Mouse (Mus musculus): ENCODE measurements around the gene Gng12. TPM values are rescaled to one million over a fixed set of nuclear protein-coding genes. Genes with fewer than 3 reads are reported as not detected.

Gng12 gene
- polyA plus RNA-seq, 1 experiment from 2014 or later, result 51.7 TPM

DNA sequence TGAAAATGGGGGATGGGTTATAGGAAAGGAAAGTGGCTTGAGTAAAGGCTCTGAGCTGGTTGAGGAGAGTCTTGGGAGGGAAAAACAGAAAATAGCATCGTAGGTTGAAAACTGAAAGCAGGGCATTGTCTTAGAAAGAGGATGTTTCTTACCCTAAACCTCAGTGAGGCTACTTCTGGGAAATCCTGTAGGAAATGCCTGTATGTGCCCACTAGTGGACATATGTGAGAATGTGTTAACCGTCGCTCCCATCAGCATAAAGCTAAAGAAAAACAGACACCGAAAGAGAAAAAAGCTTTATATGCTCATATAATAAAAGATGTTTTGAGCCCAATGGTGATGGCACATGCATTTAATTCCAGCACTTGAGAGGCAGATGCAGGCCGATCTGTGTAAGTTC, 163.9 kb downstream of the Gng12 start:
- no peaks in the 10 kb centered on the region for H3K27me3 ChIP-seq (replicated peaks)
- no peaks in the 10 kb centered on the region for H3K9me3 ChIP-seq
- 85% methylated on average over 5 of the region's 5 CpGs for WGBS
- H3K36me3 ChIP-seq, result no peaks in the 10 kb centered on the region
- no peak overlapping the region for H3K4me3 ChIP-seq
- H3K4me1 ChIP-seq, result no peaks in the 10 kb centered on the region; the same call in 1 of the 2 replicates
- no peak overlapping the region for H3K9ac ChIP-seq
- ATAC-seq (ENCODE audit: extremely low read depth, insufficient number of reproducible peaks, low FRiP score, low TSS enrichment), result no peak
- no peak overlapping the region for H3K4me2 ChIP-seq
- no peak overlapping the region for H3K27ac ChIP-seq (replicated peaks)

DNA sequence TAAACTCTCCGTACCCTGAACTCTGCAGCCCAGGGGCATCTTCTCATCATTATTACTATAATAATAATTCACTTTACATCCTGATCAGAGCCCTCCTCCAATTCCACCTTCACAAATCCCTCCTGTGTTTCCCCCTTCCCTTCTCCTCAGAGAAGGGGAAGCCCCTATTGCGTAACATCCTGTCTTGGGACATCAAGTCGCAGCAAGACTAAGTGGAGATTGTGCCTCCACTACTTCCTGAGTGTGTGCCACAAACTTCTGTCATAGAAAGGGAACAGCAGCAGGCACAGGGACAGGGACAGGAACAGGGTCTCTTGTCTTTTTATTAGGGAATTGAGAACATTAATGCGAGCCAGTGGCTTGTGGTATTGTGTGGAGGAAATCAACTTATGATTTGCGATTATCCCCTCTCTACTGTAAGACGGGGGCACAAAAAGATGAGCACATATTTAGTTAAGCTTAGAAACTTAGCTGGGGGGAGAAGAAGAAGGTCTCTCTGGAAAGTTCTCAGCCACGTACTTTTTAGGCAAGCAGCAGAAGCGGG, 173.1 kb downstream of the Gng12 start:
- Histone ChIP-seq H3K4me1 (no peaks in the 10 kb centered on the region), H3K9me3 (no peaks in the 10 kb centered on the region), H3K4me2 (no peak overlapping the region), H3K27ac (replicated peaks) (no peak overlapping the region), H3K27me3 (replicated peaks) (no peaks in the 10 kb centered on the region), H3K36me3 (no peaks in the 10 kb centered on the region), H3K4me3 (no peak overlapping the region), H3K9ac (no peak overlapping the region)
- 72% methylated on average over 8 of the region's 8 CpGs for WGBS
- ATAC-seq (ENCODE audit: extremely low read depth, insufficient number of reproducible peaks, low FRiP score, low TSS enrichment), result no peak

DNA sequence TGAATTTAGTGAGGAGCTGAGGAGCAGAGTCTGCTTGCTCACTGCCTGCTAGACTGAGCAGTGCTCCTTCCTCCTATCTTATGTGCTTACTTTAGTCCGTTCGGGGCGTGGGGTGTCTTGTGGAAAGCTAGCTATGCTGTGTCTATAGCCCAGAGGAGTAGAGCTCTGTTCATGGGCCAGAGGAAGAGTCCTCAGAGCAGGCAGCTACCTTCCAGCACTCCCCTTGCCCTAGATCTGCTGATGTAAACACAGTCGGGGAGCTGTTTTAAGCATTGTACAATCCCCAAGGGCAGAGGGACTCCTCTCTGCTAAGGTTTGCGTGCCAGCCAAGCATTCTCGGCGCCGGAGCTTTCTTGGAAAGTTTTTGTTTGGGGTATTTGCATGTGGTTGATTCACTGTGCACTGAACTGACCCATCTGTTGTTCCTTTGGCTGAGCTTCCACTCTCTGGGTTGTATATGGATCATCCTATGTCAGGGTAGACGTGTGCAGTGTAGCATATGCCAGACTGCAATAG, 173.7 kb downstream of the Gng12 start:
- Histone ChIP-seq H3K9ac (no peak overlapping the region), H3K4me1 (no peaks in the 10 kb centered on the region), H3K36me3 (no peaks in the 10 kb centered on the region), H3K4me2 (no peak overlapping the region), H3K4me3 (no peak overlapping the region), H3K9me3 (no peaks in the 10 kb centered on the region), H3K27me3 (replicated peaks) (no peaks in the 10 kb centered on the region), H3K27ac (replicated peaks) (no peak overlapping the region)
- 60% methylated on average over 9 of the region's 9 CpGs for WGBS
- no peak for ATAC-seq (ENCODE audit: extremely low read depth, insufficient number of reproducible peaks, low FRiP score, low TSS enrichment)

Other genes starting within 250 kb of the Gng12 start
- not detected in 2 replicates for gene Vmn1r35, start 210.5 kb upstream of the Gng12 start, polyA plus RNA-seq (2015; fragmentation: Nextera tagmentation; extraction: Ambion mirVana)
- gene Vmn1r36, start 177.2 kb upstream of the Gng12 start, polyA plus RNA-seq (2015; fragmentation: Nextera tagmentation; extraction: Ambion mirVana), result not detected in 2 replicates
- not detected in 2 replicates for gene Vmn1r37, start 167.0 kb upstream of the Gng12 start, polyA plus RNA-seq (2015; fragmentation: Nextera tagmentation; extraction: Ambion mirVana)
- not detected in 2 replicates for gene Vmn1r38, start 113.8 kb upstream of the Gng12 start, polyA plus RNA-seq (2015; fragmentation: Nextera tagmentation; extraction: Ambion mirVana)
- not detected in 2 replicates for gene Vmn1r39, start 85.8 kb upstream of the Gng12 start, polyA plus RNA-seq (2015; fragmentation: Nextera tagmentation; extraction: Ambion mirVana)
- gene Gadd45a, start 141.1 kb downstream of the Gng12 start, polyA plus RNA-seq (2015; fragmentation: Nextera tagmentation; extraction: Ambion mirVana), result 9.4 and 11.0 TPM in 2 replicates